Mouse (Mus musculus) spleen, postnatal 36 days (tissue): ENCODE measurements around the gene Rsph4a.
"Not testable (repeated sequence)": the region's sequence is repeated elsewhere in the genome, so short reads cannot be mapped to it uniquely, and the experiment has no call there.

ENCODE experiments used
- DNase-seq, 2 experiments: peaks; one replicate each; pipeline ENCODE4 v3.0.0; 2022; ENCODE audit warnings: low spot score in 2 of 2, mixed read lengths in 1 of 2

Gene Rsph4a

DNA sequence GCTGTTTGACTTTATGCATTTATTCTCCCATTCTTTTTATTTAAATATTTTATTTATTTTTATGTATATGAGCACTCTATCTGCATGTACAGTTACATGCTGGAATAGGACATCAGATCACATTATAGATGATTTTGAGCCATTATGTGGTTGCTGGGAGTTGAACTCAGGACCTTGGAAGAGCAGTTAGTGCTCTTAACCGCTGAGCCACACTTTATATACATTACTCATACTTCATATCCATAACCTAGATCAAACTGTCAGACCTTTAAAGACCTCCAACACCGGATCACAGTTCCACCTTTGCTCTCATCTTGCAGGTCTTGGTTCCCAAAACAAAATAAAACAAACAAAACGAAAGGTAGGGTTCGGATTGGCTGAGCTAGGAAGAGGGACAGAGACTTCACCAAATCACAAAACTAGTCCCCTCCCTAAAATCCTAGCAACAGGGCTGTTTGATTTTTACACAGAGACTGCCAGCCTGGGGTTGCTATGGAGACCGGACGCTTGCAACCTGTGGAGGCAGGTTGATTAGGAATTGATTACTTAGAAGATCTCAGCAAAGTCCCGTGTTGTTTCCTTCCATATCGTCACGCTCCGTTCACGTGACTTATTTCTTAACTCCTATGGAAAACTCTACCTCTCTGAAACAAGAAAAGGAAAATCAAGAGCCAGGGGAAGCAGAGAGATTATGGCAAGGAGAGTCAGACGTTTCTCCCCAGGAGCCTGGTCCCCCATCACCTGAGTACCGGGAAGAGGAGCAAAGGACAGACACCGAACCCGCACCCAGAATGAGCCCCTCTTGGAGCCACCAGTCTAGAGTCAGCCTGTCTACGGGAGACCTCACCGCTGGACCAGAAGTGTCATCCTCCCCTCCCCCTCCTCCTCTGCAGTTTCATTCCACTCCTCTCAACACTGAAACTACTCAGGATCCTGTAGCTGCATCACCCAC, at the start of gene Rsph4a:
TSS of gene Rsph4a (plus strand) at position 582 of the 952 bp plus-strand sequence.
- no peak for DNase-seq

DNA sequence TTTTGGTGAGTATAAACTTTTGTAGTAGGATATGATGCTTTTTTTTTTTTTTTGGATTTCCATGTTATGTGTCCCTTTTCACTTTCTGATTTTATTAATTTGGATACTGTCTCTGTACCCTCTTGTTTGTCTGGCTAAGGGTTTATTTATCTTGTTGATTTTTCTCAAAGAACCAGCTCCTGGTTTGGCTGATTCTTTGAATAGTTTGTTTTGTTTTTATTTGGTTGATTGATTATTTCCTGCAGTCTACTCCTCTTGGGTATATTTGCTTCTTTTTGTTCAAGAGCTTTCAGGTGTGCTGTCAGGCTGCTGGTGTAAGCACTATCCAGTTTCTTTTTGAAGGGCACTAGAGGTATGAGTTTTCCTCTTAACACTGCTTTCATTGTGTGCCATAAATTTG, 47.5 kb upstream of the Rsph4a start, which contains the start of gene Sult3a1:
TSS of gene Sult3a1 (plus strand) at position 301 of the 400 bp plus-strand sequence.
- DNase-seq = no peak

DNA sequence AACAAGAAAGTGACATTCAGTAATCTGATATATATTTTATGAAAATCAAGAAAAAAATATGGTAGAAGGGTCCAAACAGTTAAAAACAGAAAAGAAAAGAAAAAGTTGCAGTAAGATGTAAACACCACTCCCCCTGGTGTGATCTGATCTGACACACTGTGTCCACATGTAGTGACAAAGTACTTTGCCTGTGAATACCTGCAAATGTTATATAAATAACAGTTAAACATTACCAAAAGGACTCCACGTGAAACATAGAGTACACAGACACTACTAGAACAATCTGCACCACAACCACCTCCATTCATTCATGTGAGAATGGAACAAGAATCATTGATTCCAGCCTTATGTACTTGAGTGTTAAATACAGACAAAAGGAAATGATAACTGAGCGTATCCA, 38.9 kb upstream of the Rsph4a start:
- DNase-seq = no peak

DNA sequence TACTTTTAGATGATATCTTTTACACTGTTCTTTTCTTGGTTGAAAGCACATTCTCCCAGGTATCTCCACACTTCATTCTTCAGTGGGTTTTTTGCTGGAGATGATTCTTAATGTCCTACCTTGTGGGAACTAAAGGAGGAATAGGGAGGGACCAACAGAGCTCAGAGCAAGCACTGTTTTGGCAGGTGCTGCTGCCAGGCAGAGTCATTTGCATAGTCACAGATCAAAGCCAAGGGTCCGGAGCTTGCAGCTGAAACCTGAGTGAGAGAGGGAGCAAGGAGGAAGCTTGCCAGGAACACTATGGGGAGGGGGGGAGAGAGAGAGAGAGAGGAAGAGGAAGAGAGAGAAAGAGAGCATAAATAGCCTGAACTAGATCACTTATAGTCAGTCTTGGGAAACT, 34.5 kb upstream of the Rsph4a start:
- DNase-seq = no peak

DNA sequence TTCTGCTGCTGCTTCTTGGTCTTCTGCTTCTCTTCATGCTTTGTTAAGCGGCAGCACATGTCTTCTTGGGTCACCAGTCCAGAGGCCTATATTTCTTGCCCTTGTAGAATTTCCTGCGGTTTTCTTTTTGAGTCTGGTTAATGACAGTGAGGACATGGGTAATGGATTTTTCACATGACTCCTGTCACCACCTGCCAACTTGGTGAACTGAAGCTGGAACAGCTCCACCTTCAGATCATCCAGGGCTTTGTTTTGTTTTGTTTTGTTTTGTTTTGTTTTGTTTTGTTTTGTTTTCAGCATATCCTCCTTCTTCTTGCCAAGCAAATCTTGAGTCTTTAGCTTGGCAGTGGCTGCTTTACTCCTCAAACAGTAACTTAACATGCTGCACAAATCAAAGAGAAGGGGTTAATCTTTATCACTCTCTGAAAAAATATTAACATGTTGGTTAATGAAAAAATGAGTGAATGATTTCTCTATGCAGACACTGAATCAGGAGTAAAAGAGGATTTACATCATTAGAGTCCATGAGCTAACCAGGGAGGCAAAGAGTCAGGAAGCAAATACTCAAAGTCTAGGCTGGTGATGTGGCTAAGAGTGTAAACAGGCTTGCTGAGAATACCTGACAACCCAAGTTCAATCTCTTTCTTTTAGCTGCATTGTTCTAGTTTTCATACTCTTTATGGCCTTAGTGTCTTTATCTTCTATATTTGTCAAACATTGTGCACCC, 32.1 kb upstream of the Rsph4a start:
- DNase-seq = no peak

DNA sequence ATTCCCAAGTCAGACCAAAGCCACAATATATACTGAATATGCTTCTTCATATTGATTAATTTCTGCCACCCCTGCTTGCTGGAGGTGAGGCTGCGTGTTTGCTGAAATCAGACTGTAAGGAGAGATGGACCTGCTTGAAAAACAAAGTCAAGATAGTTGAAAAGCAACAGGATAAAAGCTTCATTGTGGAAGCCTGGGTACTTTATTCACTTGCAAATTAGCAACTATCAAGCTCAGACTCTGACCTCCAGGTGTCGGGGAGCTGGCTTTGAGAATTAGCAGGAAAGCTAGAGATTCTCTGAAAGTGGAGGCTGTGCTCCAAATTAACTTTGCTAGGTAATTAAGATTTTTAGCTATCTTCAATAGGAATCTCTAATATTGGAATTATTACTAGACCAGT, 22.5 kb upstream of the Rsph4a start:
- not testable (repeated sequence) for DNase-seq

DNA sequence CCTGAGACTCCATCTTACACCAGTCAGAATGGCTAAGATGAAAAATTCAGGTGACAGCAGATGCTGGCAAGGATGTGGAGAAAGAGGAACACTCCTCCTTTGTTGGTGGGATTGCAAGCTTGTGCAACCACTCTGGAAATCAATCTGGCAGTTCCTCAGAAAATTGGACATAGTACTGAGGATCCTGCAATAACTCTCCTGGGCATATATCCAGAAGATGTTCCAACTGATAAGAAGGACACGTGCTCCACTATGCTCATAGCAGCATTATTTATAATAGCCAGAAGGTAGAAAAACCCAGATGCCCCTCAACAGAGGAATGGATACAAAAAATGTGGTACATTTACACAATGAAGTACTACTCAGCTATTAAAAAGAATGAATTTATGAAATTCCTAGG, 3.4 kb upstream of the Rsph4a start:
- DNase-seq = not testable (repeated sequence)

DNA sequence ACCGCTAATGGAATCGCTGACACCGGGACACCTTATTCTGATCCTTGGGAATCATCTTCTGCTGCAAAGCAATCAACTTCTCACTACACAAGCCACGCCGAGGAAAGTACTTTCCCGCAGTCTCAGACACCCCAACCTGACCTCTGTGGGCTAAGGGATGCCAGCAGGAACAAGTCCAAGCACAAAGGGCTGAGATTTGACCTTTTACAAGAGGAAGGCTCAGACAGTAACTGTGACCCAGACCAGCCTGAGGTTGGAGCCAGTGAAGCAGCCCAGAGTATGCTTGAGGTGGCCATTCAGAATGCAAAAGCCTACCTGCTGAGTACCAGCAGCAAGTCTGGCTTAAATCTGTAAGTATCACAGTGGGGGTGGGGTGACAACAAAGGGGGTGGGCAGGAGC, 578 bp downstream of the Rsph4a start:
- no peak for DNase-seq

DNA sequence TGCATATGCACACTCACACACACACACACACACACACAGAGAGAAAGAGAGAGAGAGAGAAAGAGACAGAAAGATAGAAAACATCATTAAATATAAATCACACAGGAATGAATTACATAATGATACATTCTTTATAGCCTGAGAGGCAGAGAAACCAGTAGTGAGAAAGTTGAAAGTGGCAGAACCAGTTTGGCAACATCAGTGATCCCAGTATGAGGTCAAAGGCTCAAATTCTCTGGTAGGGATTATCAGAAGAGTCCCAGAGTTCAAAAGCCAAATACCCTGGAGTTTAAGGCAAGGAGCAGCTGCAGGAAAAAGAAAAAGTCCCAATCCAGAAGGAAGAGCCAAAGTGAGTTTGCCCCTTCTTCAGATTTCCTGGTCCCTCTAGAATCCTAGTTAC, 35.8 kb downstream of the Rsph4a start:
- DNase-seq = no peak

DNA sequence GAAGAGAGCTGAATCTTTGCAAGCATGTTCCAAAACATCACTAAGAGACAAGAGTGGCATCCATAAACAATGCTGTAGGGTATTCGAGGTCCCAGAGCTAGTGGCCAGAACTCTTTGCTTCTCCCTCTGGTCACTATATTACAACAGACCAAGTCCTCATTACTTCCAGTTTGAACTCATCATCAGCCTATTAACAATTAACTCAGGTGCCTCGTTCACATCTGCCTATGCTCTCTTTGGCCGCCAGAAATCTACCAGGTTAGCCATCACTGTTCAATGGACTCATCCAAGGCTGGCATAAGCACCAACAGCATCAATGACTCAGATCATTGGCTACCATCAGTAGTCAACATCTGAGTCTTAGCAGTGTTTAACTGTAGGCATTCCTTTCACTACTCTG, 40.5 kb downstream of the Rsph4a start:
- DNase-seq = no peak

DNA sequence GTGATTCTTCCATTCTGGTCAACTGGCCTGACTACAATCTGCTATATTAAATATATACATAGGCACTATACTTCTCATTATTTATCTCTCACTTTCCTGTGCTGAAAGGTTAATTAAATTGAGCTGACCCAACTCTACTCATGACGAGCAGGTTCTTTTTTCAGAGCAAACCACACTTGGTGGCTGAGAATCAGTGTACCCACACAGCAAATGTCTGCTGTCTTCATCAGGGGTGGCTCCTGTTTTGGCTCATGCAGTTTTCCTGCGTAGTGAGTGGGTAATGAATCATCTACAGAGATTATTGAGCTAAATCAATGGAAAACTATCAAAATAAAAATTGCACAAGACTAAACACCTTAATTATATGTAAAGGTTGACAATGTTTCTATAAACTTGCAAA, 41.4 kb downstream of the Rsph4a start:
- no peak for DNase-seq

DNA sequence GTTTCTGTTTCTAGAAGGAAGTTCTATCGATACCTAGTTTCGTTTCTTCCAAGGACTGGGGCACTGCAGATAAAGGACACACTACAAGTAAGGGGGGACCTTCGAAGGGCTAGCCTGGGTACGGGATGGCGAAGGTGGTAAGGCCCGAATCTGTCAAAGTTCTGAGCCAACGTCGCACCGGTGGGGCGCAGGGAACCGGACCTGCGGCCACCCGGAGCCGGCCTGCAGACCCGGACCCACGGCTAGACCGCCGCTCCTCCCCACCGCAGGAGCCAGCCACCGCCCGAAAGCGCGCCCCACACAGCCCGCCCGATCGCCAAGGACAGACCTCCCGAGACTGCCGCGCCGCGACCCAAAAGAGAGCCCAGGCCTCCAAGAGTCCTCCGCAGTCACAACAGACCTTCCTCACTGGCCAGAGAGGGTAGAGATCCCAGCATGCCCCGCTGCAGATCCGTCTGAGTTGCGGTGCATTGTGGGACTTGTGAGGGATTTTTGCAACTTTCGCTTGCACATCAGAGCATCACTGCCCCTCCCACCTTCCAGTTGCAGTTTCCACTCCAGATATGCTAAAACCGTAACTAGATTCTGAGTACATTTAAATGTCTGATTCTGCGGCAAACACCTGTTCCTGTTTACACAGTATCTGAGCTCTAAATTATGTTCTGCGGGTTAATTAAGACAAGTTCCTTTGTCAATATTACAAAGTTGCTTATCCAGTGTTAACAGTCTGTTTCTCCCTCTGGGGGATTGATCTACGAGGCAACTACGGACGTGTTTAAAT, 46.1 kb downstream of the Rsph4a start, which contains the start of gene Zup1:
TSS of gene Zup1 (minus strand) at position 467 of the 781 bp plus-strand sequence.
- peak; percentile 90 for DNase-seq

DNA sequence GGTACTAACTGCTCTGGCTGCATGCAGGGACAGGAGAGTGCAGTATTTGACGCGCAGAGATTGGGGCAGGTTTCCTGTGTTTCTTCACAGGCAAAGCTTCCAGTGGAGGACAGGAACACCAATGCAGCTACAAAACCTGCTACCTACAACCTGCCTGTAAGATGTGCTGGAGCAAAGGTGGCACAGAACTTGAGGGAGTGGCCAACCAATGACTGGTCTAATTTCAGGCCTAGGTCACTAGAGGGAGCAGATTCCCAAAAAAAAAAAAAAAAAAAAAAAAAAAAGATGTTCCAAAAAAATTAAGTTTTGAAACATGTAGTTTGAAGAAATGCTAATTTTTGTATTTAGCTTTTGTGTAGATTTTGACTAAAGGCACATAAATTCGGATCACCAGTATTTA, 47.6 kb downstream of the Rsph4a start:
- DNase-seq = no peak
